Mouse (Mus musculus): ENCODE results near the gene Mrpl30.

Gene Mrpl30

DNA sequence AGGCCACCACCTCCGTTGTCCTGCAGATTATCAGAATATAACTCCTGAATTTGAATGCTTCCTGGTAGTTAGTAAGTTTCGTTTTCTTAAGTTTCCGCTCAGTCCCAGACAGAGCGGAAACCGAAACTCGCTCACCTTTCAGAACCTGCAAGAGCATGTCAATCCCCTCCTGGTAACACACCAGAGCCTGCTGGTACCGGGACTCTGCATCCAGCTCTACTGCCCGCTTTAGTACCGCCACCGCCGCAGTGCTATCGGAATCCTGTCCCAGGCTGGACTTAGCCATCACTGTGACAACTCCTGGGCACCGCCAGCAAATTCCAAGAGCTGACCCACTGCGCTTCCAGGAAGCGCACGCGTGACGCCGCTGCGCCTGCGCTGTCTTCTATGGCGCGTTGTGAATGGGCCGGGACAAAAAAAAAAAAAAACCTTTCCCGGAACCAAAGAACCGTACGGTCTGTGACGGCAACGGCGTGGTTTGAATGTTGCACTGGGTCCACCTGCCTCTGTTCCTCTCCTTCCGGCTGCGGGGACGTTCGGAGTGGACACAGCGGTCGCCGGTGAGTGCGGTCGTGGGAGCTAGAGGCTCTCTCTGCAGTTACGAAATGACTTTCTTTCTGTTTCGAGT is at the start of gene Mrpl30, which contains the start of gene Mitd1:
TSS of gene Mrpl30 (plus strand) at position 453 of the 628 bp plus-strand sequence.
TSS of gene Mitd1 (minus strand) at position 387 of the 628 bp plus-strand sequence.
- DNase-seq (ENCODE audit: extremely low read depth, insufficient read length, low spot score), result peak; percentile 93

- DNase-seq (ENCODE audit: extremely low read depth, insufficient read length, low spot score), result no peak
These were observed 43.4 kb upstream of the Mrpl30 start for GRCm38 (mm10) chr1:37846878-37847277.

DNA sequence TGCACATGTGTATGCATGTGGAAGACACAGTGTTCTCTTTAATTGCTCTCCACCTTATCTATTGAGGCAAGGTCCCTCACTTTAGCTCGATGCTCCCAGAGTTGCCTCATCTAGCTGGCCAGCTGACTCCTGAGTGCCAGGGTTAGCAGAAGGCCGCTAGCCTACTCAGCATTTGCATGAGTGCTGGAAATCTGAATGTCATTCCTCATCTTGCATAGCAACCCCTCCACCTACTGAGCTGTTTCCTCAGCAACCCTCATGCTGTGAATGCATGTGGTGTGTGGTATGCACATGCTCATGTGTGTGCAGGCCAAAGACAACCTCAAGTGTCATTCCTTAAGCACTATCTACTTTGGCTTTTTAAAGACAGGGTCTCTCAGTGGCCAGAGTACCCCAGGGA is 39.6 kb upstream of the Mrpl30 start:
- DNase-seq (ENCODE audit: extremely low read depth, insufficient read length, low spot score), result no peak

GRCm38 (mm10) chr1:37864511-37865400 is 25.5 kb upstream of the Mrpl30 start:
- DNase-seq (ENCODE audit: extremely low read depth, insufficient read length, low spot score), result peak; percentile 100

- DNase-seq (ENCODE audit: extremely low read depth, insufficient read length, low spot score), result no peak
These were observed 24.7 kb upstream of the Mrpl30 start for GRCm38 (mm10) chr1:37865401-37866215.

DNA sequence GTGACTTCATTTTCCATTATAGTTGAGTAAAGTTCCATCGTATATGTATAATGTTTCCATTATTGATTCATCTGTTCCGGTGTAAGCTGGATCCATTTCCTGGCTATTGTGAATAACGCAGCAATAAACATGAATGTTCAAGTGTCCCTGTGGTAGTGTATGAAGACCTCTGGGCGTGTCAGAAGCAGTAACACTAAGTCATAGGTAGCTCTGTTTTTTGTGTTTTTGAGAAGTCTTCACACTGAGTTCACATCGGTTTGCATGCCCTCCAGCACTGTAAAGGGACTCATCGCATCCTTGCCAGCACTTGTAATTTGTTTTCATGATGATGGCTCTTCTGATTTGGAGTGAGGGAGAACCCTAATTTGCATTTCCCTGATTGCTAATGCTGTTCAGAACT is 24.0 kb upstream of the Mrpl30 start, which contains the start of gene Tsga10:
TSS of gene Tsga10 (minus strand) at position 144 of the 400 bp plus-strand sequence.
- DNase-seq (ENCODE audit: extremely low read depth, insufficient read length, low spot score), result no peak

- peak; percentile 59 for DNase-seq (ENCODE audit: extremely low read depth, insufficient read length, low spot score)
These were observed 23.2 kb upstream of the Mrpl30 start for GRCm38 (mm10) chr1:37867056-37867455.

DNA sequence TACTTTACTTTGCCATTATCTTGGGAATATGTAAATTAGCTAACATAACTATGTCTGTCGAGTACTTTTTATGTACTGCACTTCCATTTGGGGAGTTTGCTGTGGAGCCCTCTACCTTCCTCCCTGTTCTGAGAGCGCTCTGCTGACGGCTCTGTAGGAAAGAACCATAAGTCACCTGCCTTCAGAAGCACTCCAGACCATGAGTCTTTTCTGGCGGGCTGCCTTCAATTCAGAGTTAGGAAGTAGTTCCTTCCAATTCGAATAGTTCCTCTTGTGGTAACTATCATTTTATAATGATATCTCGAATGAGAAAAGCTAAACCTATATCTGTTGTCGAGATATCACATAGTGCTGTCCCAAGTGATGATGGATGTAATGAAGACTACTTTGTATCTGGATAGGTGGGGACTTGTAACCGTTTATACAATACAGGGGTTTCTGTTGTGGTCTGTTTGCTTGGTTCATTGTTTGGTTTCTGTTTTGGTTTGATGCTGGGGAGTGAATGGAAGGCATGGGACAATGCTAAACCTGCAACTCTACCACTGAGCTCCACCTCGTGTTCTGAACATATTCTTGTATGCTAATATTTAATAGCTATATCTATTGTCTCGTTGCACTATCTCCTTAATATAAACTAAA is 22.5 kb upstream of the Mrpl30 start:
- DNase-seq (ENCODE audit: extremely low read depth, insufficient read length, low spot score), result no peak

- DNase-seq (ENCODE audit: extremely low read depth, insufficient read length, low spot score), result no peak
These were observed 21.6 kb upstream of the Mrpl30 start for GRCm38 (mm10) chr1:37868640-37869039.

- no peak for DNase-seq (ENCODE audit: extremely low read depth, insufficient read length, low spot score)
These were observed 20.9 kb upstream of the Mrpl30 start for GRCm38 (mm10) chr1:37869362-37869761.

GRCm38 (mm10) chr1:37871704-37872103 is 18.6 kb upstream of the Mrpl30 start, which contains the start of gene Lipt1:
Gene Lipt1, plus strand, starts transcription at chr1:37871738.
- no peak for DNase-seq (ENCODE audit: extremely low read depth, insufficient read length, low spot score)

- DNase-seq (ENCODE audit: extremely low read depth, insufficient read length, low spot score), result peak; percentile 91
These were observed 17.9 kb upstream of the Mrpl30 start for GRCm38 (mm10) chr1:37872131-37873067.

DNA sequence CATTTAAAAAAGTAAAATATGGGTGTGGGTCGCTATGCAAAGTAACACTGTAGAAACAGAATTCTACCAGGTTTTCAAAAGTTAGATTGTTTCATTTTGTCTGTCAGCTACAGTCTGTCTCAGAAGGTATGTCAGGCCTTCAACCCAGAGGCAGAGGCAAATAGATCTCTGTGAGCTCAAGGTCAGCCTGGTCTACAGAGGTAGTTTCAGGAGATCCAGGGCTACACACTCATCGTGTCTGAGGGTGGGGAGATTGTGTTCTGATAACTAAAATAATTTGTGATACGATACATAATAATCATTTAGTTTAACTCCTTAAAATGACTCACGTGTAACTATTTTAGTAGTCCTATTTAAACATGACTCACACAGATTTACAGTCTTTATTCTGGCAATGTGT is 17.1 kb upstream of the Mrpl30 start:
- no peak for DNase-seq (ENCODE audit: extremely low read depth, insufficient read length, low spot score)

DNA sequence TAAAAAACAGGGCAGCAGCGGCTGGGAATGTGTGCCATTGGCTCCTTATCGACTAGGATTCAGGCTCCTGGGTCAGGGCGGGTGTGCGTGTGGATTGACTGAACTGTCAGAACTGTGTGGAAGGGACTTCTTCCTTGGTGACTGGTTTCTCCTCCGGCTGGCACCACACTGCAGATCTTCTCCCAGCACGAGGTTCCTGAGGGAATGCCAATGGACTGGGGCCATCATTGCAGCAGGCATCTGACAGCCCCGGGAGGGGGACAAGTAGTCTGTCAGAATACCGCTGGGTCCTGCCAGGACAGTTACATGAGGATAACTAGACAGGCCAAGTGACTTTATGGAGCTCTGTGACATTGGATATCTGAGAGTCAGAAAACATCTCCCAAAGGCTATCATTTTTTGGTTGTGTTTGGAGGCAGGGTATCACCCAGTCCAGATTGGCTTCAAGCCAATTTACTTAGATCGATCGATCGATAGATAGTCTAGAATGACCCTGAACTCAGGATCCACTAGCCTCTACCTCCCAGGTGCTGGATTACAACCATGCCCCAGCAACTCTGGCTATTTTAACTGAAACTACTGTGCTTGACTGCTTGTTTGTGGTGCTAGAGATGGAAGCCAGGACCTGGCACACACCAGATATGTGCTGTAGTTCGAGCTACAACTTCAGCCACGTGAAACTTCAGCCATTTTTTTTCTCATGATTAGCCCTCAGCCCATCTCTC is 12.4 kb upstream of the Mrpl30 start:
- no peak for DNase-seq (ENCODE audit: extremely low read depth, insufficient read length, low spot score)

DNA sequence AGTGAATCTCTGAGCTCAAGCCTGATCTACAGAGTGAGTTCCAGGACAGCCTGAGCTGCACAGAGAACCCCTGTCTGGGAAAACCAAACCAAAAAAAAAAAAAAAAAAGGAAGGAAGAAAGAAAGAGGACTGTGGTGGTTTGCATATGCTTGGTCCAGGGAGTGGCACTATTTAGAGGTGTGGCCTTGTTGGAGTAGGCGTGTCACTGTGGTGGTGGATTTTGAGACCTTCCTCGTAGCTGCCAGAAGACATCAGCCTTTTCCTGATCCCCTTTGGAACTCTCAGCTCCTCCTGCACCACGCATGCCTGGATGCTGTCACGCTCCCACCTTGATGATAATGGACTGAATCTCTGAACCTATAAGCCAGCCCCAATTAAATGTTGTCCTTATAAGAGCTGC is 6.9 kb upstream of the Mrpl30 start:
- DNase-seq (ENCODE audit: extremely low read depth, insufficient read length, low spot score), result no peak

DNA sequence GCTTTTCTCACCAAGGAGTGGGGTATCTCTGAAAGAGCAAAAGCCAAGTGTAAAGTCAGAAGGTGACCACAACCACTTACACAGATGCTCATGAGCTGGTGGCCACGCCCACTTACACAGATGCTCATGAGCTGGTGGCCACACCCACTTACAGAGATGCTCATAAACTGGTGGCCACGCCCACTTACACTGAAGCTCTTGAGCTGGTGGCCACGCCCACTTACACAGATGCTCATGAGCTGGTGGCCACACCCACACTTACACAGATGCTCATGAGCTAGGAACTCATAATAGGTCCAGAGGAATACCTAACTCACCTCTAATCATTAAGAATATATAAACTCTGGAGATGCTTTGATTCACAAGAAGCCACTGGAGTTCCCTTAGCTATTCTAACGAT is 5.8 kb upstream of the Mrpl30 start:
- DNase-seq (ENCODE audit: extremely low read depth, insufficient read length, low spot score), result peak; percentile 20

- DNase-seq (ENCODE audit: extremely low read depth, insufficient read length, low spot score), result no peak
These were observed 1.1 kb upstream of the Mrpl30 start for GRCm38 (mm10) chr1:37889206-37889605.

DNA sequence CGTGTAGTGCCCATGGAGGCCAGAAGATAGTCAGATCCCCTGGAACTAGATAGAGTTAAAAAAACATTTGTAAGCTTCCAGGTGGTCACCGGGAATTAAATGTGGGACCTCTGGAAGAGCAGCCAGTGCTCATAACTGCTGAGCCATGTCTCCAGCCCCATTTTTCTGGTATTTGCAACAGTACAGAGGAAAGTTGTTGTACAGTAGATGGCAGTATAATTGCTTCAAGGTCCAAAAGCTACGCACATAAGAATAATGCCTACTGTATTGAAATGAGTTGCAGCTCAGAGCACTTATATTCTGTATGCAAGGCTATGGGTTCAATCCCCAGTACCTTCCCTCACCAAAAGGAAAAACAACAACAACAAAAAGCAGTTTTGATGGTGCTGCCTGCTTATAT is 1.1 kb downstream of the Mrpl30 start:
- DNase-seq (ENCODE audit: extremely low read depth, insufficient read length, low spot score), result no peak

DNA sequence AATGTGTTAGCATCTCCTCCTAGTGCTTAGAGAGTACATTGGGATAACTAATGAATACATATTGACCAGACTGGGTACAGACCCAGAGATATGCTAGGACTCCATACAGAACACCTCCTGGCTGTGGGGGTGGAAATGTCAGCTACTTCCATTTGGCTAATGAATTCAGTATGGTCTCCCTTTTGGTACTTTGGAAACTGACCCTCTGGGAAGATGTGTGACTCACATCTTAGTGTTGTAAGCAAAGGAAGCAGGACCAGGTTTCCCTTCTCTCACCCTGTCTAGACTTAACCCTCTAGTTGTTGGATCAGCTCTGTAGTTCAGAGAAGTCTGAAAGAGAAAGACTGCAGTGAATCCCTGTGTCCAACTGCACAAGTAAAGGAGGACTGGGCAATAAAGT is 4.3 kb downstream of the Mrpl30 start:
- DNase-seq (ENCODE audit: extremely low read depth, insufficient read length, low spot score), result no peak
